Mouse (Mus musculus) erythroblast, adult 5-6 weeks (primary cell): ENCODE measurements around the gene Ackr3. TPM values are rescaled to one million over a fixed set of nuclear protein-coding genes. Genes with fewer than 3 reads are reported as not detected.

Experiments
- ATAC-seq: replicated peaks from 2 replicates; pipeline ENCODE4 v1.8.0; 2016; ENCODE audit warnings: moderate number of reproducible peaks, mild to moderate bottlenecking, moderate TSS enrichment, inconsistent platforms; ENCODE audit not compliant: poor library complexity, low FRiP score, severe bottlenecking
- total RNA-seq, 2 experiments: library from RNA; stranded (forward) in 1 of 2; stranded (reverse) in 1 of 2; fragments of 150-400 nt in 1 of 2; fragments of 200-764, 138-1000 nt in 1 of 2; gene quantifications; 2 replicates each; pipeline versions ENCODE4 v1.2.3 to v1.2.4; 2015 to 2017; ENCODE audit warnings: low replicate concordance in 2 of 2

Gene Ackr3
- total RNA-seq, 2 experiments from 2014 or later, result 1.1 to 2.1 TPM

GRCm38 (mm10) chr1:90222427-90222901, 18.7 kb downstream of the Ackr3 start:
- ATAC-seq, result no peak

- ATAC-seq, result no peak
Observed at GRCm38 (mm10) chr1:90223006-90223405, 19.2 kb downstream of the Ackr3 start.

- ATAC-seq, result no peak
Observed at GRCm38 (mm10) chr1:90225603-90226254, 21.9 kb downstream of the Ackr3 start.

GRCm38 (mm10) chr1:90227684-90228322, 24.0 kb downstream of the Ackr3 start:
- ATAC-seq, result no peak

GRCm38 (mm10) chr1:90228323-90228697, 24.5 kb downstream of the Ackr3 start:
- ATAC-seq, result no peak

GRCm38 (mm10) chr1:90230611-90231010, 26.8 kb downstream of the Ackr3 start:
- ATAC-seq, result no peak

- ATAC-seq, result no peak
Observed at GRCm38 (mm10) chr1:90231591-90232490, 28.1 kb downstream of the Ackr3 start.

- no peak for ATAC-seq
Observed at GRCm38 (mm10) chr1:90232491-90232885, 28.7 kb downstream of the Ackr3 start.

GRCm38 (mm10) chr1:90234620-90235054, 30.9 kb downstream of the Ackr3 start:
- ATAC-seq, result no peak

GRCm38 (mm10) chr1:90236640-90237039, 32.9 kb downstream of the Ackr3 start:
- ATAC-seq, result no peak

- no peak for ATAC-seq
Observed at GRCm38 (mm10) chr1:90238095-90238888, 34.5 kb downstream of the Ackr3 start.

- no peak for ATAC-seq
Observed at GRCm38 (mm10) chr1:90239336-90240225, 35.8 kb downstream of the Ackr3 start.

GRCm38 (mm10) chr1:90240287-90240686, 36.5 kb downstream of the Ackr3 start:
- peak; percentile 77 for ATAC-seq

GRCm38 (mm10) chr1:90242444-90242989, 38.7 kb downstream of the Ackr3 start:
- ATAC-seq, result no peak

GRCm38 (mm10) chr1:90244537-90244936, 40.8 kb downstream of the Ackr3 start:
- ATAC-seq, result no peak

GRCm38 (mm10) chr1:90245533-90245932, 41.8 kb downstream of the Ackr3 start:
- ATAC-seq, result no peak

GRCm38 (mm10) chr1:90246035-90246434, 42.3 kb downstream of the Ackr3 start:
- no peak for ATAC-seq

- peak; percentile 62 for ATAC-seq
Observed at GRCm38 (mm10) chr1:90246800-90247199, 43.0 kb downstream of the Ackr3 start.
